Mouse (Mus musculus): ENCODE data around the gene Sh2b1. TPM values are rescaled to one million over a fixed set of nuclear protein-coding genes. Genes with fewer than 3 reads are reported as not detected.
A peak's percentile ranks its signal among the peaks of the same experiment; 100 is the strongest.
"Not testable (repeated sequence)": the region's sequence is repeated elsewhere in the genome, so short reads cannot be mapped to it uniquely, and the experiment has no call there.

Gene Sh2b1
- polyA plus RNA-seq (2012; rRNA removed) = 60.5 and 63.7 TPM in 2 replicates

DNA sequence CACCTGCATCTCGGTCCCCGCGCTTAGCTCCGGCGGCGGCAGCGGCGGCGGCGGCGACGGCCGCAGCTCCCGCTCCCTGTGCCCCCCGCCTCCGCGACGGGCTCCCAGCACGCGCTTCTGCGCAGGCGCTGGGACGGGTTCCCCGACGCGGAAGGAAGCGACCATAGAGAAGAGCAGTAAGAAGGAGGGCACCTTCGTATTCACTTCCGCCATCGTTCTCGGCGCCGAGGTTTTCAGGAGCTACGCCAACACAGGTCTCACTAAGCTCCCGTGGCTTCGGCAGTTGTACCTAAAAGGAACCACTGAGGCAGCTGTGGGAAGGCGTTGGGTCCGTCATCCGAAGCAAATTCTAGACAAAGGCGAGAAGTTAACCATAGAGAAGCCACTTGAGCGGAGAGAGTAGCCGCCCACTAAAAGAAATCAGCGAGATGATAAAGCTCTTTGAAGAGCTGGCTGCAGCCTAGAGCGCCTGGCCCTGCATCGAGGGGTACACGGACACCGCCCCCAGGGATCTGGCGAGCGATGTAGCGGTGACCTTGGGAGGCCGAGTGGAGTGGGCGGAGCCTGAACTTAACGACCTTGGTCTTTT is at the start of gene Sh2b1:
Sh2b1 (minus strand) TSS at position 432 of the 589 bp plus-strand sequence.
- DNase-seq (ENCODE audit: extremely low spot score in 1 of 2, low spot score in 1 of 2) = peak; percentile 78 to 90

- no peak for DNase-seq (ENCODE audit: extremely low spot score in 1 of 2, low spot score in 1 of 2)
Observed at GRCm38 (mm10) chr7:126523316-126523715, 48.1 kb upstream of the Sh2b1 start.

DNA sequence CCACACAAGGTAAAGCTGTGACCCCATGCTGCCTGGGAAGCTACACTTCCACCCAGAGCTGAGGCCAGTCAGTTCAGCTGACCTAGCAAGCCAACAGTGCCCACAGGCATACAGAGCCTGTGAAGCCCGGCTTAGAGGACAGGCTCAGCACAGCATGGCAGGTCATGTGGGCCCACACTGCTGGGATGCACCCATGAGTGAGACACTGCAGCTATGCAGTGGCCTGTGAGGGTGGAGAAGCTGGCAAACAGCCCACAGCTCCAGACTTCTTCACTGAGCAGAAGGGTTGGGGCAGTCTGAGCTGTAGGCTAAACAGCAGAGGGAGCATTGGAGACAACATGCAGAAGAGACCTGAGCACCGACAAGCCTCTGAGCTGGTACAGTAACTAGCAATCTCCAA is 44.3 kb upstream of the Sh2b1 start:
- peak in 1 of 2 experiments; percentile 22 for DNase-seq (ENCODE audit: extremely low spot score in 1 of 2, low spot score in 1 of 2)

DNA sequence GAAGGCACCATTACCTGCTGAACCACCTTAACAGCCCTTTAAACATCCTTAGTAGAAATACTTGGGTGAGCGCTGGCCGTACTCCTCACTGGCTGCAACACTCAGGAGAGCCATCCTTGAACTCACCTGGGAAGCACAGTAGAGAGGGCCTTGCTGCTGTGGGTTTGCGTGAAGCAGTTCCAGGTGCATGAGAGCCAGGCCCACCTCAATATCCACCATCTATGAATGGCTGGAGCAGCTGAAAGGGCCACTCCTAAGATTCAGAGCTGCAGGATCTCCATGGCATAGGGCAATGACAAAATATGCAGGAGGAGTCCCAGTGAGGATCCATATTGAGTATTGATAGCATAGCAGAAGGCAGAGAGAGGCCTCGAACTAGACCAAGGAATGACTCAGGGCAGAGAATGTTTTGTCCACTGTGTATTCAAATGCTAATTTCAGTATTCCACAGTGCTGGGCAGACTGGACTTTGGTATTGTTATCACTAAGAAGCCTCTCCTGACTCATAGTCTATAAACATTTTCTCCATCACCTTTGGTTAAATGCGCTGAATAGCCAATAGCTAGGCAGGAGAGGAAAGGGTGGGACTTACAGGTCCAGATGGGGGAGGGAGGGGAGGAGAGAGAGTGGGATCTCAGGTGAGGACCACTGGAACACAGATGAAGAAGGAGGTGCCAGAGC is 43.2 kb upstream of the Sh2b1 start:
- DNase-seq (ENCODE audit: extremely low spot score in 1 of 2, low spot score in 1 of 2) = no peak

- DNase-seq (ENCODE audit: extremely low spot score in 1 of 2, low spot score in 1 of 2) = no peak
Observed at GRCm38 (mm10) chr7:126511287-126511686, 36.1 kb upstream of the Sh2b1 start.

DNA sequence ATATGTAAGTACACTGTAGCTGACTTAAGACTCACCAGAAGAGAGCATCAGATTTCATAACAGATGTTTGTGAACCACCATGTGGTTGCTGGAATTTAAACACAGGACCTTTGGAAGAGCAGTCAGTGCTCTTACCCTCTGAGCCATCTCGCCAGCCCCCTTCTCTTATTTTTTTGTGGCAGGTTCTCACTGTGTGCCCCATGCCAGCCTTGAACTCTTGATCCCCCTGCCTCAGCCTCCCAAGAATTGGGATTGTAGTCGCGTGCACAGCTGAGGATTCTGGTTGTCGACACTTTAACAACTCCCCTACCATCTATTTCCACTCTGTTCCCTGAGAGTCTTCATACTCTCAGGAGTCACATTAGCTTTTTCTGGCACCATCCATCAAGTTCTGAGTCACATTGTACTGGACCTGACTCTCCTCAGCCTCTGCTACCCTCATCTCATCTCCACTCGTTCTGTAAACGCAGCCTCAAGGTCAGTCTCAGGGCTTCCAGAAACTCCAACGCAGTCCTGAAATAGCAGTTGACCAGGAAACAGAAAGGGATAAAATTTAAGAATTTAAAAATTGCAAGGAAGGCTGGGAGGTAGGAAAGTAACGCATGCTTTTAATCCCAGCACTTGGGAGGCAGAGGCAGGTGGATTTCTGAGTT is 32.0 kb upstream of the Sh2b1 start:
- no peak for DNase-seq (ENCODE audit: extremely low spot score in 1 of 2, low spot score in 1 of 2)

DNA sequence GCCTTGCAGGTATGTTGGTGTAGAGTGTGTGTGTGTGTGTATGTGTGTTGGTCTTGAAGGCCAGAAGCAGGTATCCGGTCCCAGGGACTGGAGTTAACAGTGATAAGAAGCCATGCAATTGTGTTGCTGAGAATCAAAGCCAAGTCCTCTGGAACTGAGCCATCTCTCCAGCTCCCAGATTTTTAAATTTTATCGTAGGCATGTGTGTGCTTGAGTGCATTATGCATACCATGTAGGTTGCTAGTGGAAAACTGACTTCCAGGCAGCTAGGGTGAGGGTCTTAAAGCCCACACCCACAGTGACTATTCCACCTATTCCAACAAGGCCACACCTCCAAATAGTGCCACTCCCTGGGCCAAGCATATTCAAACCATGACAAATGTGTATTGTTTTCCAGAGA is 29.7 kb upstream of the Sh2b1 start:
- no peak for DNase-seq (ENCODE audit: extremely low spot score in 1 of 2, low spot score in 1 of 2)

GRCm38 (mm10) chr7:126503273-126503878 is 28.2 kb upstream of the Sh2b1 start, which contains the start of gene Atxn2l:
Gene Atxn2l, minus strand, starts transcription at chr7:126503437.
- peak; percentile 97 to 99 for DNase-seq (ENCODE audit: extremely low spot score in 1 of 2, low spot score in 1 of 2)

DNA sequence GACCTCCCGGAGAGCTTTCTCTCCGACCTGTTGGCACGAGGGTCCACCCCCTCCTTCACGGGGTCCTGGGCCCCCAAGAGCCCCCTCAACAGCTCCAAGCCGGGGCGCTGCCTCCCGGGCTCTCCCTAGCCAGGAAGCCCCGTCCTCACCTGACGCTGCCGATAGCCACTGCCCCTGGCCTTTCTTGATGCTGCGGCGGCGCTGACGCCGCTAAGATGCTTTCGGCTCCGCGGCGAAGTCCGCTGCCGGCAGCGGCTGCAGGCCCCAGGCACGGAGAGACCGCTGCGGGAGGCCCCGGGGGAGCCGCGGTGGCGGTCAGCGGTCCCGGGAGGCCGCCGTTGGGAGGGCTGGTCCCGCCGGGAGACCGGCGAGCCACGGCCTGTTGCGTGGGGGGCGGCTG is 27.5 kb upstream of the Sh2b1 start:
- DNase-seq (ENCODE audit: extremely low spot score in 1 of 2, low spot score in 1 of 2) = no peak

- peak; percentile 85 to 94 for DNase-seq (ENCODE audit: extremely low spot score in 1 of 2, low spot score in 1 of 2)
Observed at GRCm38 (mm10) chr7:126502023-126502741, 27.0 kb upstream of the Sh2b1 start.

GRCm38 (mm10) chr7:126501684-126502022 is 26.4 kb upstream of the Sh2b1 start:
- no peak for DNase-seq (ENCODE audit: extremely low spot score in 1 of 2, low spot score in 1 of 2)

- DNase-seq (ENCODE audit: extremely low spot score in 1 of 2, low spot score in 1 of 2) = no peak
Observed at GRCm38 (mm10) chr7:126499416-126499815, 24.2 kb upstream of the Sh2b1 start.

DNA sequence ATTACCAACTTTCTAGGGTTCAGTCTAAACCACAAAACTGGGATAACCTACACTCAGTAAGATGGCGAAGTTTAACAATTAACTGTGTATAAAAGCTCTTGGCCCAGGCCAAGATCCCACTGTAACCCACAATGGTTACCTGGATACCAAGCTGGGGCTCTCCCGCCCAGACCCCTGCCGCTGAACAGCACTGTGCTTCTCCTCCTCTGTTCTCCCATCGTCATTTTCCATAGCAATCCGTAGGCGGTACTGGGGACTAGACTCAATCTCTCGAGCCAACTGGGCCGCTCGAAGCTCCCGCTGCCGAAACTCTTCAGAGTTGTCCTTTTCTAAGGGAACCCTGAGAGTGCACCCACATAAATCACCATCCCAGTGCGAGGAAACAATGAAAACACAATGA is 22.7 kb upstream of the Sh2b1 start:
- no peak for DNase-seq (ENCODE audit: extremely low spot score in 1 of 2, low spot score in 1 of 2)

DNA sequence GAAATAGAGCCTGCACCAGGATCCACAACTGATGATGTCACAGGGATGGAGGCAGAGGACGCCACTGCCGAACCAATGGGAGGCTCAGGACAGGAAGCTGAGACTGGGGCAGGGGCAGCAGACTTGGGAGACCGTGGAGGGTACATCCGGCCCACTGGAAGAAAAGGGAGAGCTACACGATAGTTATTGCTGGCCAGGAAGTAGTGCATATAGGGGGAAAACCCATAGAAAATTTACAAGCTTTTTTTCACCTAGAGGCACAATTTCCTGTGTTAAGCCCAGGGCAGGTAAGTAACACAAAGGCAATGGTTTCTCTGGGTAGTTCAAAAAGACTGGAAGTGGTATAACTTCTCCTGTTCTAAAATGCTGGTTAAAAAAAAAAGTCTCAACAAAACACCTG is 21.3 kb upstream of the Sh2b1 start:
- no peak for DNase-seq (ENCODE audit: extremely low spot score in 1 of 2, low spot score in 1 of 2)

DNA sequence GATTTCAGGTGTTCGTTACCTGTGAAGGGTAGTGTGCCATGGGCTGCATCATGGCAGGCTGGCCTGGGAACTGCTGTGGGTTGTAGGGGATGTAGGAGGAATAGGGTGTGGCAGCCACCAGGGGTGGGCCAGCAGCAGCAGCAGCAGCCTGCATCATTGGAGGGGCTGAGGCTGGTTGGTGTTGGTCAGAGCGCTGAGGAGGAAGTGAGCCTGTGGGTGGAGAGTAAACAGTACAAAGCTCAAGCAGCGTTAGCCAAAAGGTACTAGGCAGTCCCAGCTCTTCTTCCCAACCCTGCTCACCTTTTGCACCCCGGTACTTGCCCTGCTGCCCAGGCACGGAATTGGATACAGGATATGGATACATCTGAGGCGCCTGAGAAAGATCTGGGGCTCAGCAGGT is 18.9 kb upstream of the Sh2b1 start:
- no peak for DNase-seq (ENCODE audit: extremely low spot score in 1 of 2, low spot score in 1 of 2)

GRCm38 (mm10) chr7:126491973-126492372 is 16.7 kb upstream of the Sh2b1 start:
- no peak for DNase-seq (ENCODE audit: extremely low spot score in 1 of 2, low spot score in 1 of 2)

DNA sequence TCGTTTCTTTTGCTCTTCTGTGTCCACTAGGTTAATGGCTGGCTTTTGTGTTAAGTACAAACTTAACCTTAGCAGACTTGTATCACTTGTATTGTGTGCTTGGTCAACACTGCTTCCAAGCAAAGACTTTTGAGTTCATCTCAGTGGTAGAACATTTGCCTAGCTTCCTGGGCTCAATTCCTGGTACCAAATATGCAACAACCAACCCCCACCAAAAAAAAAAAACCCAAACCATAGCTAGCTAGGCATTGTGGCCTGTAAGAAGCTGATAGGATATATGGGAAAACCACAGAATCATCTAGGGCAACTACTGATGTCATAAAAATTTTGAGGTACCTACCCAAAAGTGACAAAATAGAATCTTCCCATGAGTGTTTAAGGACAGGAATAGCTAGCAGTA is 15.8 kb upstream of the Sh2b1 start:
- no peak for DNase-seq (ENCODE audit: extremely low spot score in 1 of 2, low spot score in 1 of 2)

GRCm38 (mm10) chr7:126487617-126488385 is 12.6 kb upstream of the Sh2b1 start:
- DNase-seq (ENCODE audit: extremely low spot score in 1 of 2, low spot score in 1 of 2) = not testable (repeated sequence)

DNA sequence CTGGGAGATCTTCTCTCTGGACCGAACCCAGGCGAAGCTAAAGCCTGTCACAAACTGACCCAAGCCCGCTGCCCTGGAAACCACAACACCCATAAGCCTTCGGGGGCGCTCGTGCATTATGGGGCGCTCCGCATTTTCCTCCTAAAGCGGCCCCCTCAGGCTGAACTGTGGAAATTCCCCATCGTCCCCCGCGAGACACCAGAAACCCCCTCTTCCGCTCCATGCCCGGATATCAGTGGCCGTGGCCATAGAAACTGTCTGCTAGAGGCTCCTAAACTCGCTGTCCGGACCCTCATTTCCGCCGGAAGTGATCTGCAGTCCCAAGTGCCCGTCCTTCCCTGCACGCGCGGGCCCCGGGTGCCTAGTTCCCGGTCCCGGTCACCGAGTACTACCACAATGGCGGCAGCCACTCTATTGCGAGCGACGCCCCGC is 11.8 kb upstream of the Sh2b1 start, which contains the start of gene Tufm:
Tufm (plus strand) TSS at position 310 of the 432 bp plus-strand sequence.
- DNase-seq (ENCODE audit: extremely low spot score in 1 of 2, low spot score in 1 of 2) = peak; percentile 98

GRCm38 (mm10) chr7:126482392-126482871 is 7.2 kb upstream of the Sh2b1 start:
- DNase-seq (ENCODE audit: extremely low spot score in 1 of 2, low spot score in 1 of 2) = peak in 1 of 2 experiments; percentile 66

Measured in frontal cortex, adult 2 months (tissue).